Mouse (Mus musculus): ENCODE data around the gene H2-K1. TPM values are rescaled to one million over a fixed set of nuclear protein-coding genes. Genes with fewer than 3 reads are reported as not detected.

H2-K1 gene
- polyA plus RNA-seq, 1 experiment from 2014 or later, result 55.5 TPM

DNA sequence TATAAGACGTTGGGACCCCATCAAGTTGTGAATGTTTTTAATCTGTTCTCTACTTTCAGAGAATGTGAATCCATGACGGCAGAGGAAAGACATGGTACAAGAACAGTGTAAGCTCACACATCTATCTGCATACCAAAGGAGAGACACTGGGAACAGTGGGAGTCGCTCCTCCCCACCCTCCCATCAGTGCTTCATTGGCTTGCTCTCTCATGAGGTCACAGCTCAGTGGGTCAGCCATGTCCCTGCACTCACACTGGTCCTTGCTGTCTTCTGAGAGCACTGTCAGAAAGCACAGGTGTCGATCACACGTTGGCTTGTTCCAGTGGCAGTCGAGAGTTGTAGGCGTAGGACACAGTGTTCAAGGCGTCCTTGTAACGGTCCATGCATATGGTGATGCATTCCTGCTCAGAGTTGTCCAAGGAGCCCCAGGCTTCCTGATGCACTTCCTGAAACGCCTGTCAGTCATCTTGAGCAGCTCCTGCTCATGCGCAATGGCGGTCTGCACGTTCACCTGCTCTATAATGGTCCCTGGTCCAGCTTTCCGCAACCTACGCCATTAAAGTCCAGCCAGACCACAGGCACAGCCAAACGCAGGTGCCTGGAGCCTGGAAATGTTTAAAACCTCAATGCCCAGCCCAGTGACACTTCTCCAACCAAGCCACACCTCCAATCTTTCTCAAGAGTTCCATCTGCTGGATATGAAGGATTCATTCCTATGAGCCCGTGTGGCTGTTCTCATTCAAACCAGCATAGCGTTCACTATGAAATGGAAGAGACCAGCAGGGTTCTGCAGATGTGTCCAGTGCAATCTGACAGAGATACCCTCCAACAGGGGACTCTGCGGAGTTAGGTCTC, 19.7 kb downstream of the H2-K1 start:
- peaks cover 33% of the 10 kb centered on the region for H3K27me3 ChIP-seq (ENCODE audit: control insufficient read depth, insufficient read depth, low read depth, low read length)
- no peaks in the 10 kb centered on the region for H3K9me3 ChIP-seq (ENCODE audit: control insufficient read depth, low read length)
- H3K27ac ChIP-seq (ENCODE audit: low read length), result peak overlapping the region; percentile 70
- peak overlapping the region; percentile 58; the same call in 1 of the 2 replicates for H3K4me2 ChIP-seq (ENCODE audit: low read depth, low read length)
- H3K4me1 ChIP-seq (replicated peaks; ENCODE audit: control insufficient read depth, insufficient read depth, low read length), result peaks cover 23% of the 10 kb centered on the region
- H3K4me3 ChIP-seq (ENCODE audit: low read length), result peak overlapping the region; percentile 48
- H3K36me3 ChIP-seq (ENCODE audit: control insufficient read depth, insufficient read depth, low read length), result no peaks in the 10 kb centered on the region
- ATAC-seq (ENCODE audit: low read depth), result peak; percentile 5; the same call in 1 of the 2 replicates
- WGBS, result 67% methylated on average over 19 of the region's 19 CpGs
- no peak overlapping the region for H3K9ac ChIP-seq (ENCODE audit: low read length)

DNA sequence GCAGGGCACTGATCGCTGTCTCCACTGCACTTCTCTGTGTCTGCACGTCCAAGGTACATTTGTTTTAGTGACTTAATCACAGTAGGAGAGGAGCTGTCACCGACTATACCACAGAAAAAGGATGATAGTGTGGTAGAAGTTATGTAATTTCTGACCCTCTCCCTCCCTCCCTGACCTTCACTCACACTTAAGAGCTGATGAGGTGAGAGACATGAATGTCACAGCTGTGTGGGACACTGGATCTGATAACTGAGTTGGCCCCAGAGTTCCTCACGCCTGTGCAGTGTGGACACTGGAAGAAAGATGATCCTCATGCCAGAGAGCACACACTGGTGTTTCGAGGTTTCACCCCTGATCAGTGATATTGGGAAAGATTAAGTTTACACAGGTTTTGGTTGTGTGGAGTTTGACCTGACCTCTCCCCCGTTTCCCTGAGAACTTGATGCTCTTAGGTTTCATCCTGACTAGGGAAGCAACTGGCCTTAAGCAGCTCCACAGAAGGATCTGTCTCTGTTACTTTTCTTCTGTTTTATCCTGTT, 20.6 kb downstream of the H2-K1 start:
- no peak for ATAC-seq (ENCODE audit: low read depth)
- 38% methylated on average over 6 of the region's 6 CpGs for WGBS
- H3K27me3 ChIP-seq (ENCODE audit: control insufficient read depth, insufficient read depth, low read depth, low read length), result peaks cover 33% of the 10 kb centered on the region
- H3K4me1 ChIP-seq (replicated peaks; ENCODE audit: control insufficient read depth, insufficient read depth, low read length), result peaks cover 23% of the 10 kb centered on the region
- H3K27ac ChIP-seq (ENCODE audit: low read length), result no peak overlapping the region
- no peaks in the 10 kb centered on the region for H3K36me3 ChIP-seq (ENCODE audit: control insufficient read depth, insufficient read depth, low read length)
- H3K4me2 ChIP-seq (ENCODE audit: low read depth, low read length), result no peak overlapping the region
- no peaks in the 10 kb centered on the region for H3K9me3 ChIP-seq (ENCODE audit: control insufficient read depth, low read length)
- H3K4me3 ChIP-seq (ENCODE audit: low read length), result no peak overlapping the region
- H3K9ac ChIP-seq (ENCODE audit: low read length), result no peak overlapping the region

DNA sequence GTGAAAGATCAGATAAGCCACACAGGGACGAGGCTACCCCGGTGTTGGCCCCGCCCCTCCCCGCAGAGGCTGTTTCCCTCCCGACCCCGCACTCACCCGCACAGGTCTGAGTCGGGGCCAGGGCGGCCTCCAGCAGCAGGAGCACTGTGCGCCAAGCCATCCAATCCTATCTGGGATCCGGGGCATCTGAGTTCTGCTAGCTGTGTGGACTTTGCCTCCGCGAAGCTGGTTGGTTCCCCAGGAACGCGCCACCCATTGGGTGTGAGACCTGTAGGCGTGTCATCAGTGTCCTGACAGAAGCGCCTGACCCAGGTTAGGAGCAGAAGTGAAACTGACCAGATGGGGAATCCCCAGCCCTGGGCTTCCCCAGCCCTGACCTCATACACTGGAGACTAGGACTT, 21.5 kb downstream of the H2-K1 start:
- 0% methylated on average over 16 of the region's 17 CpGs for WGBS
- Histone ChIP-seq H3K36me3 (ENCODE audit: control insufficient read depth, insufficient read depth, low read length) (no peaks in the 10 kb centered on the region), H3K4me1 (replicated peaks; ENCODE audit: control insufficient read depth, insufficient read depth, low read length) (peaks cover 23% of the 10 kb centered on the region), H3K9ac (ENCODE audit: low read length) (peak overlapping the region; percentile 35; the same call in 1 of the 2 replicates), H3K27ac (ENCODE audit: low read length) (no peak overlapping the region), H3K27me3 (ENCODE audit: control insufficient read depth, insufficient read depth, low read depth, low read length) (peaks cover 33% of the 10 kb centered on the region), H3K4me3 (ENCODE audit: low read length) (peak overlapping the region; percentile 48), H3K9me3 (ENCODE audit: control insufficient read depth, low read length) (no peaks in the 10 kb centered on the region), H3K4me2 (ENCODE audit: low read depth, low read length) (peak overlapping the region; percentile 64)
- ATAC-seq (ENCODE audit: low read depth), result peak; percentile 10

DNA sequence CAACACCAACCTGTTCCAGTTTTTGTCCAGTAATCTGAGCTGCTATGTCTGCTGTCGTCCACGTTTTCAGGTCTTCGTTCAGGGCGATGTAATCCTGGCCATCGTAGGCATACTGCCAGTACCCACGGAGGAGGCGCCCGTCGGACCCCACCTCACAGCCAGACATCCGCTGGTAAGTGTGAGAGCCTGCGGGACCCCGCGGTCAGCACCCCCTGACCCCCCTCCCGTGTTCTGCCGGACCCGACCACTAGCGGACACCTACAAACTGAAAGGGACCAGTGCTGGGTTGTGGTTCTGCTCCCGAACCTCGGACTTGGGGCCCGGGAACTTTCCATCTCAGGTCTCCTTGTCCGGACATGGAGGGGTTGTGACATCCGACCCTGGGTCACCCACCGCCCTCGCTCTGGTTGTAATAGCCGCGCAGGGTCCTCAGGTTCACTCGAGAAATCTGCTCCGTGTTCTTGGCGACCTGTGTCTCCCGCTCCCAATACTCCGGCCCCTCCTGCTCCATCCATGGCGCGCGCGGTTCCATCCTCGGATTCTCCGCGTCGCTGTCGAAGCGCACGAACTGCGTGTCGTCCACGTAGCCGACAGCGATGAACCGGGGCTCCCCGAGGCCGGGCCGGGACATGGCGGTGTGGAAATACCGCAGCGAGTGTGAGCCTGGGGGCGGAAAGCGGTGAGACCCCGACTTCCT, 22.1 kb downstream of the H2-K1 start:
- ATAC-seq (ENCODE audit: low read depth), result no peak
- Histone ChIP-seq H3K4me3 (ENCODE audit: low read length) (peak overlapping the region; percentile 48), H3K9ac (ENCODE audit: low read length) (peak overlapping the region; percentile 35; the same call in 1 of the 2 replicates), H3K9me3 (ENCODE audit: control insufficient read depth, low read length) (no peaks in the 10 kb centered on the region), H3K27ac (ENCODE audit: low read length) (no peak overlapping the region), H3K27me3 (ENCODE audit: control insufficient read depth, insufficient read depth, low read depth, low read length) (peaks cover 33% of the 10 kb centered on the region), H3K36me3 (ENCODE audit: control insufficient read depth, insufficient read depth, low read length) (no peaks in the 10 kb centered on the region), H3K4me1 (replicated peaks; ENCODE audit: control insufficient read depth, insufficient read depth, low read length) (peaks cover 23% of the 10 kb centered on the region), H3K4me2 (ENCODE audit: low read depth, low read length) (peak overlapping the region; percentile 64)
- 2% methylated on average over 57 of the region's 57 CpGs for WGBS

DNA sequence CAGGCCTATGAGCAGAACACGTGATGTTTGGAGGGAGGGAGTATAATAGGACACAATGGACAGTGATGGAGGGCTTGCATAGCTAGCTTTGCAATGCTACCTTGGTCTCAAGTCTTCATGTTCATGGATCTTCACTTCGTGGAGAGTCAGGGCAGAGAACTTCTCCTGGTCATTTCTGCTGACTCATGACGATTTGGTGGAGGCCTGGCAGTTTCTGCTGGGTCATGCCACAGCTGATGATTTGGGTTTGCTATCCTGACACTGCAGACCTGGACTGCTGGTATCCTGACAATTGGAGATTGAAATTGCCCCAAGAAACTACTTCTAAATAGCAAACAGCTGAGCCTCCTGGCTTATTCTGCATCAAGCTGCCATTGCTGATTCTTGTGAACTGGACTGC, 26.6 kb downstream of the H2-K1 start:
- Histone ChIP-seq H3K9me3 (ENCODE audit: control insufficient read depth, low read length) (no peaks in the 10 kb centered on the region), H3K9ac (ENCODE audit: low read length) (no peak overlapping the region), H3K4me1 (replicated peaks; ENCODE audit: control insufficient read depth, insufficient read depth, low read length) (peaks cover 6% of the 10 kb centered on the region), H3K4me3 (ENCODE audit: low read length) (no peak overlapping the region), H3K27me3 (ENCODE audit: control insufficient read depth, insufficient read depth, low read depth, low read length) (peaks cover 18% of the 10 kb centered on the region), H3K36me3 (ENCODE audit: control insufficient read depth, insufficient read depth, low read length) (no peaks in the 10 kb centered on the region), H3K27ac (ENCODE audit: low read length) (no peak overlapping the region), H3K4me2 (ENCODE audit: low read depth, low read length) (no peak overlapping the region)
- WGBS, result 53% methylated on average over 3 of the region's 3 CpGs
- ATAC-seq (ENCODE audit: low read depth), result no peak

DNA sequence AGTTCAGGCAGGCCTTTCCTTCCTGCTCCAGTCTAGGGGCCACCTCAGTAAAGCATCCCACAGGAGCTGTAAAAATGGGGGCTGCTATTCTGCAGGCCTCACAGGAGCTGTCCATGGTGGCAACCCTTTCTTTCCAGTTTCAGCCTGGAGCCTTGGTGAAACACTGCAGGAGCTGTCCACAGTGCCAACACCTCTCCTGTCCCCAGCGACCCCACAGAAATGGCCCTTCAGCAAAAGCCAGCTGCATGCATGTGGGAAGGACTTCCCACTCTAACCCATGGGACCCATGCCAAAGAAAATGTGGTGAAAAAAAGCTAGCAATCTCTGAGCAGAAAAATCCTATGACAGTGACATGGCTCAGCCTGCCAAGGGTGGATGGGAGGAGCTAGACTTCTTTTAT, 27.5 kb downstream of the H2-K1 start:
- WGBS, result 5% methylated on average over 1 of the region's 1 CpGs
- Histone ChIP-seq H3K9ac (ENCODE audit: low read length) (no peak overlapping the region), H3K27me3 (ENCODE audit: control insufficient read depth, insufficient read depth, low read depth, low read length) (peaks cover 9% of the 10 kb centered on the region), H3K36me3 (ENCODE audit: control insufficient read depth, insufficient read depth, low read length) (no peaks in the 10 kb centered on the region), H3K9me3 (ENCODE audit: control insufficient read depth, low read length) (no peaks in the 10 kb centered on the region), H3K4me3 (ENCODE audit: low read length) (no peak overlapping the region), H3K4me1 (replicated peaks; ENCODE audit: control insufficient read depth, insufficient read depth, low read length) (no peaks in the 10 kb centered on the region; the same call in 1 of the 2 replicates), H3K4me2 (ENCODE audit: low read depth, low read length) (no peak overlapping the region), H3K27ac (ENCODE audit: low read length) (no peak overlapping the region)
- ATAC-seq (ENCODE audit: low read depth), result peak; percentile 74; the same call in 1 of the 2 replicates

DNA sequence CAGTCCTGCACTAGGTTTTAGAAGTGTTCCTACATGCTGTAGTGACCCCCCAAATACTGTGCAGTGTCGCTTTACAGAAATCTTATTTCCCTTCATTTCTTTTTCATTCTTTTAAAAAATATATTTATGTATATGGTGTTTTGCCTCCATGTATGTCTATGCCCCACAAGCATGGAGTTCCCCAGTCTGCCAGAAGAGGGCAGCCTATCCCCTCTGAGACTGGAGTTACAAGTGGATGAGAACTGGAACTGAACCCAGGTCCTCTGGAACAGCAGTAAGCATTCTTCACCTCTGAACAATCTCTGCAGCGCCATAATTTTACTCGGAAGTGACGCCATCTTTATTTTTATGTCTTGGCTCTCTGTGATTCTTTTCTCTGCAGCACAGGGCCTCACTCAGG, 30.8 kb downstream of the H2-K1 start:
- H3K27ac ChIP-seq (ENCODE audit: low read length), result no peak overlapping the region
- no peaks in the 10 kb centered on the region for H3K27me3 ChIP-seq (ENCODE audit: control insufficient read depth, insufficient read depth, low read depth, low read length)
- H3K4me3 ChIP-seq (ENCODE audit: low read length), result no peak overlapping the region
- WGBS, result 77% methylated on average over 4 of the region's 4 CpGs
- peaks cover 4% of the 10 kb centered on the region; the same call in 1 of the 2 replicates for H3K36me3 ChIP-seq (ENCODE audit: control insufficient read depth, insufficient read depth, low read length)
- no peak overlapping the region for H3K4me2 ChIP-seq (ENCODE audit: low read depth, low read length)
- ATAC-seq (ENCODE audit: low read depth), result no peak
- H3K9ac ChIP-seq (ENCODE audit: low read length), result no peak overlapping the region
- H3K9me3 ChIP-seq (ENCODE audit: control insufficient read depth, low read length), result no peaks in the 10 kb centered on the region
- H3K4me1 ChIP-seq (replicated peaks; ENCODE audit: control insufficient read depth, insufficient read depth, low read length), result no peaks in the 10 kb centered on the region

DNA sequence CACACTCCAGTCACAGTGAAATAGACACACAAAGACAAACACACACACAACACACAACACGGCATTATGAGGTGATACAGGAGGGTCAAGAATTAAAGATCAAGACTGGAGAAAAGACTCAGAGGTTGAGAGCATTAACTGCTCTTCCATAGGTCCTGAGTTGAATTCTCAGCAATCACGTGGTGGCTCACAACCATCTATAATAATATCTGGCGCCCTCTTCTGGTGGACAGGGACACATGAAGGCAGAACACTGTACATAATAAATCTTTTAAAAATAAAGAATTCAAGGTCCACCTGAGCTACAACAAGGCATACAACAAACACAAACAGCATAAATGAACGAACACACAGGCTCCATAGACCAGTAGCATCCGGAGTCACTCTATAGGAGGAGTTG, 31.2 kb downstream of the H2-K1 start:
- H3K4me2 ChIP-seq (ENCODE audit: low read depth, low read length), result no peak overlapping the region
- no peak overlapping the region for H3K27ac ChIP-seq (ENCODE audit: low read length)
- H3K9me3 ChIP-seq (ENCODE audit: control insufficient read depth, low read length), result no peaks in the 10 kb centered on the region
- no peaks in the 10 kb centered on the region for H3K27me3 ChIP-seq (ENCODE audit: control insufficient read depth, insufficient read depth, low read depth, low read length)
- H3K36me3 ChIP-seq (ENCODE audit: control insufficient read depth, insufficient read depth, low read length), result peaks cover 4% of the 10 kb centered on the region; the same call in 1 of the 2 replicates
- H3K4me3 ChIP-seq (ENCODE audit: low read length), result no peak overlapping the region
- no peak overlapping the region for H3K9ac ChIP-seq (ENCODE audit: low read length)
- peak; percentile 55; the same call in 1 of the 2 replicates for ATAC-seq (ENCODE audit: low read depth)
- H3K4me1 ChIP-seq (replicated peaks; ENCODE audit: control insufficient read depth, insufficient read depth, low read length), result no peaks in the 10 kb centered on the region
- WGBS, result 22% methylated on average over 5 of the region's 5 CpGs

DNA sequence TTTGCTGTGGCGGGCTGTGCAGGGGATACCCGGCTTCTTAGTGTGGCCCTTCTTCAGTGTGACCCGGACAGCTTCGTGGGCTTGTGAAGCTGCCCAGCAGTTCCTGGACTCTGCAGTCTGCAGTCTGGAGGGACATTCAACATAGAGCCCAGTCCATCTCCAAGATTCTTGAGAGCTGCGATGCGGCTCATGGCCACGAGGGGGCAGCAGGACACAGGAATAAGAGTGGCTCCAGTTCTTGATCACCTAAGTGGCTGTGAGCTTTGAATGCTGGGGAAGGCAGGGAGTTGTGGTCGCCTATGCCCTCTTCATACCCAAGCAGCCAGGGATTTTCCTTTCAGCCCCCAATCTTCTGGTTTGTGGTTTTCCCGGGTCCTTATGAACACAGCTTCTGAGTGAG, 31.7 kb downstream of the H2-K1 start:
- Histone ChIP-seq H3K9me3 (ENCODE audit: control insufficient read depth, low read length) (no peaks in the 10 kb centered on the region), H3K36me3 (ENCODE audit: control insufficient read depth, insufficient read depth, low read length) (peaks cover 4% of the 10 kb centered on the region; the same call in 1 of the 2 replicates), H3K4me3 (ENCODE audit: low read length) (no peak overlapping the region), H3K4me1 (replicated peaks; ENCODE audit: control insufficient read depth, insufficient read depth, low read length) (no peaks in the 10 kb centered on the region), H3K27ac (ENCODE audit: low read length) (no peak overlapping the region), H3K27me3 (ENCODE audit: control insufficient read depth, insufficient read depth, low read depth, low read length) (no peaks in the 10 kb centered on the region), H3K9ac (ENCODE audit: low read length) (no peak overlapping the region), H3K4me2 (ENCODE audit: low read depth, low read length) (no peak overlapping the region)
- peak; percentile 83 for ATAC-seq (ENCODE audit: low read depth)
- WGBS, result under 1% methylated on average over 9 of the region's 9 CpGs
